Mouse (Mus musculus): ENCODE measurements around the gene Il10rb. TPM values are rescaled to one million over a fixed set of nuclear protein-coding genes. Genes with fewer than 3 reads are reported as not detected.

The Il10rb gene
- total and polyA plus RNA-seq, 3 experiments: 18.3 to 144 (median 101) TPM

GRCm38 (mm10) chr16:91380151-91380550 is 25.8 kb upstream of the Il10rb start:
- DNase-seq (ENCODE audit: low spot score) (no peak), ATAC-seq (ENCODE audit: extremely low read depth, insufficient number of reproducible peaks, low FRiP score, poor library complexity, severe bottlenecking) (peak; percentile 34; the same call in 1 of the 2 replicates)
- peaks cover 62% of the 10 kb centered on the region for H3K4me1 ChIP-seq (ENCODE audit: insufficient read depth, low read depth, low read length)
- H3K36me3 ChIP-seq (replicated peaks): peaks cover 92% of the 10 kb centered on the region
- 0 out of 2 replicates have a peak overlapping the region, but pooled peaks have one; percentile 8 for H3K4me3 ChIP-seq (ENCODE audit: low read depth, low read length)
- no peaks in the 10 kb centered on the region for H3K27me3 ChIP-seq (ENCODE audit: insufficient read depth, low read length)
- TF ChIP-seq POLR2AphosphoS5 (IDR thresholded peaks at IDR 0.05; ENCODE audit: insufficient replicate concordance, low read depth, low read length) (no peak), GATA2 (IDR thresholded peaks at IDR 0.05; ENCODE audit: borderline replicate concordance, low read depth, low read length) (no peak), TAL1 (conservative IDR thresholded peaks at IDR 0.05; ENCODE audit: low read depth, low read length) (peak; percentile 38; the same call in 1 of the 2 replicates)
- no peaks in the 10 kb centered on the region for H3K9me3 ChIP-seq (replicated peaks)

GRCm38 (mm10) chr16:91381606-91382005 is 24.4 kb upstream of the Il10rb start:
- DNase-seq (ENCODE audit: low spot score) (no peak), ATAC-seq (ENCODE audit: extremely low read depth, insufficient number of reproducible peaks, low FRiP score, poor library complexity, severe bottlenecking) (no peak)
- Histone ChIP-seq H3K27me3 (ENCODE audit: insufficient read depth, low read length) (no peaks in the 10 kb centered on the region), H3K36me3 (replicated peaks) (peaks cover 92% of the 10 kb centered on the region), H3K4me1 (ENCODE audit: insufficient read depth, low read depth, low read length) (peaks cover 51% of the 10 kb centered on the region), H3K4me3 (ENCODE audit: low read depth, low read length) (no peak overlapping the region), H3K9me3 (replicated peaks) (no peaks in the 10 kb centered on the region)
- TF ChIP-seq GATA2 (IDR thresholded peaks at IDR 0.05; ENCODE audit: borderline replicate concordance, low read depth, low read length) (no peak), GATA1 (IDR thresholded peaks at IDR 0.05; ENCODE audit: borderline replicate concordance, low read length) (no peak), TAL1 (conservative IDR thresholded peaks at IDR 0.05; ENCODE audit: low read depth, low read length) (no peak), POLR2AphosphoS5 (IDR thresholded peaks at IDR 0.05; ENCODE audit: insufficient replicate concordance, low read depth, low read length) (no peak), CTCF (IDR thresholded peaks at IDR 0.05; ENCODE audit: low read depth, low read length) (no peak)

- Histone ChIP-seq H3K4me1 (ENCODE audit: insufficient read depth, low read depth, low read length) (peaks cover 54% of the 10 kb centered on the region), H3K36me3 (replicated peaks) (peaks cover 92% of the 10 kb centered on the region), H3K27me3 (ENCODE audit: insufficient read depth, low read length) (no peaks in the 10 kb centered on the region), H3K9me3 (replicated peaks) (no peaks in the 10 kb centered on the region), H3K4me3 (ENCODE audit: low read depth, low read length) (no peak overlapping the region)
- no peak for TF ChIP-seq TAL1 (conservative IDR thresholded peaks at IDR 0.05; ENCODE audit: low read depth, low read length)
- TF ChIP-seq GATA1 (IDR thresholded peaks at IDR 0.05; ENCODE audit: borderline replicate concordance, low read length): no peak
- TF ChIP-seq GATA2 (IDR thresholded peaks at IDR 0.05; ENCODE audit: borderline replicate concordance, low read depth, low read length): no peak
- no peak for TF ChIP-seq POLR2AphosphoS5 (IDR thresholded peaks at IDR 0.05; ENCODE audit: insufficient replicate concordance, low read depth, low read length)
- TF ChIP-seq CTCF (IDR thresholded peaks at IDR 0.05; ENCODE audit: low read depth, low read length): no peak
- no peak for ATAC-seq (ENCODE audit: extremely low read depth, insufficient number of reproducible peaks, low FRiP score, poor library complexity, severe bottlenecking)
- DNase-seq (ENCODE audit: low spot score): no peak
These were observed 23.6 kb upstream of the Il10rb start for GRCm38 (mm10) chr16:91382261-91382790.

- ATAC-seq (ENCODE audit: extremely low read depth, insufficient number of reproducible peaks, low FRiP score, poor library complexity, severe bottlenecking) (no peak), DNase-seq (ENCODE audit: low spot score) (no peak)
- peaks cover 36% of the 10 kb centered on the region for H3K4me1 ChIP-seq (ENCODE audit: insufficient read depth, low read depth, low read length)
- H3K4me3 ChIP-seq (ENCODE audit: low read depth, low read length): no peak overlapping the region
- no peaks in the 10 kb centered on the region for H3K27me3 ChIP-seq (ENCODE audit: insufficient read depth, low read length)
- no peaks in the 10 kb centered on the region for H3K9me3 ChIP-seq (replicated peaks)
- H3K36me3 ChIP-seq (replicated peaks): peaks cover 91% of the 10 kb centered on the region
- no peak for TF ChIP-seq GATA2 (IDR thresholded peaks at IDR 0.05; ENCODE audit: borderline replicate concordance, low read depth, low read length)
- TF ChIP-seq POLR2AphosphoS5 (IDR thresholded peaks at IDR 0.05; ENCODE audit: insufficient replicate concordance, low read depth, low read length): no peak
- no peak for TF ChIP-seq GATA1 (IDR thresholded peaks at IDR 0.05; ENCODE audit: borderline replicate concordance, low read length)
These were observed 21.7 kb upstream of the Il10rb start for GRCm38 (mm10) chr16:91384221-91384620.

GRCm38 (mm10) chr16:91385621-91386020 is 20.3 kb upstream of the Il10rb start:
- no peak for ATAC-seq (ENCODE audit: extremely low read depth, insufficient number of reproducible peaks, low FRiP score, poor library complexity, severe bottlenecking)
- Histone ChIP-seq H3K4me1 (ENCODE audit: insufficient read depth, low read depth, low read length) (peaks cover 24% of the 10 kb centered on the region), H3K27me3 (ENCODE audit: insufficient read depth, low read length) (no peaks in the 10 kb centered on the region), H3K9me3 (replicated peaks) (no peaks in the 10 kb centered on the region; the same call in 1 of the 2 replicates), H3K36me3 (replicated peaks) (peaks cover 92% of the 10 kb centered on the region), H3K4me3 (ENCODE audit: low read depth, low read length) (no peak overlapping the region)
- TF ChIP-seq CTCF (IDR thresholded peaks at IDR 0.05; ENCODE audit: low read depth, low read length) (no peak), POLR2AphosphoS5 (IDR thresholded peaks at IDR 0.05; ENCODE audit: insufficient replicate concordance, low read depth, low read length) (no peak), GATA2 (IDR thresholded peaks at IDR 0.05; ENCODE audit: borderline replicate concordance, low read depth, low read length) (no peak), TAL1 (conservative IDR thresholded peaks at IDR 0.05; ENCODE audit: low read depth, low read length) (no peak), GATA1 (IDR thresholded peaks at IDR 0.05; ENCODE audit: borderline replicate concordance, low read length) (no peak)
- DNase-seq (ENCODE audit: low spot score): no peak

GRCm38 (mm10) chr16:91386419-91387120 is 19.4 kb upstream of the Il10rb start:
- H3K27me3 ChIP-seq (ENCODE audit: insufficient read depth, low read length): no peaks in the 10 kb centered on the region
- peaks cover 91% of the 10 kb centered on the region for H3K36me3 ChIP-seq (replicated peaks)
- H3K4me3 ChIP-seq (ENCODE audit: low read depth, low read length): no peak overlapping the region
- no peak for ATAC-seq (ENCODE audit: extremely low read depth, insufficient number of reproducible peaks, low FRiP score, poor library complexity, severe bottlenecking)
- H3K9me3 ChIP-seq (replicated peaks): no peaks in the 10 kb centered on the region; the same call in 1 of the 2 replicates
- peaks cover 19% of the 10 kb centered on the region for H3K4me1 ChIP-seq (ENCODE audit: insufficient read depth, low read depth, low read length)
- TF ChIP-seq GATA2 (IDR thresholded peaks at IDR 0.05; ENCODE audit: borderline replicate concordance, low read depth, low read length) (no peak), POLR2AphosphoS5 (IDR thresholded peaks at IDR 0.05; ENCODE audit: insufficient replicate concordance, low read depth, low read length) (no peak), TAL1 (conservative IDR thresholded peaks at IDR 0.05; ENCODE audit: low read depth, low read length) (no peak), CTCF (IDR thresholded peaks at IDR 0.05; ENCODE audit: low read depth, low read length) (no peak), GATA1 (IDR thresholded peaks at IDR 0.05; ENCODE audit: borderline replicate concordance, low read length) (no peak)
- no peak for DNase-seq (ENCODE audit: low spot score)

Measured in G1E (cell line).